Mouse (Mus musculus): ENCODE data around the gene Ip6k1.

Ip6k1 gene

DNA sequence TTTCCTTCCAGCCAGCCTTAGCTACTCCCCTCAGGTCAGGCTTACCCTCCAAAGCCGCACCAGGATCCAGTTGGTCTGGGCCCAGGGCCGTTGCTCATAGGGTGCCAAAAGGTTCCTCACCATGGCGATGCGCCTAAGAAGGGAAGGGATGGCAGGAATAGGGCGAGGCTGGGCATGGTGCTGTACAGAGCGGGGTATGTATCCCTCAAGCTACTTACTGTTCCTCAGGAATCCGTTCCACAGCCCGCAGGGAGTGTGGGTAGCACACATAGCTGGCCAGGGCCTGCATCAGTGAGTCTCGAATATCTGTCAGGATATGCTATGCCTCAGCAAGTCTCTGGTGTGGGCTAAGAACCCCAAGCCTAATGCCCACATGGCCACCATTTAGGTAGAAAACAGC is 56.0 kb downstream of the Ip6k1 start:
- DNase-seq (ENCODE audit: low spot score), result no peak

DNA sequence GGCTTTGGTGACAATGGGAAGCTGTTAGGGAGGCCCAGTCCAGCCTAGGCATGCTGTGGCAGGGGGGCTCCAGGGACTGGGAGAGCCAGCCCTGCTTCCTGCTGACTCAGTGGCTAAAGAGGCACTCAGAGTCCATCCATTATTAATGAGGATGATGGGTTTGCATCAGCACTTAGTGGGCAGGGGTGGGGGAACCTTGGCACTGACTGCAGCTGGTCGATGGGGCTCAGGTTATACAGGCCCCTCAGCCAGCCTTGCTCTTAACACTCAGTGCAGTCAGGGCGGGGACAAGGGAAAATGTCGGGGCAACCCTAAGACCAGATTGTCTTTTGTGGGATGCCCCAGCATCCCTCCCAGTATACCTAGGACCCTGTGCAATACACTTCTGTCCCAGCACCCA is 59.8 kb downstream of the Ip6k1 start:
- DNase-seq (ENCODE audit: low spot score), result no peak

DNA sequence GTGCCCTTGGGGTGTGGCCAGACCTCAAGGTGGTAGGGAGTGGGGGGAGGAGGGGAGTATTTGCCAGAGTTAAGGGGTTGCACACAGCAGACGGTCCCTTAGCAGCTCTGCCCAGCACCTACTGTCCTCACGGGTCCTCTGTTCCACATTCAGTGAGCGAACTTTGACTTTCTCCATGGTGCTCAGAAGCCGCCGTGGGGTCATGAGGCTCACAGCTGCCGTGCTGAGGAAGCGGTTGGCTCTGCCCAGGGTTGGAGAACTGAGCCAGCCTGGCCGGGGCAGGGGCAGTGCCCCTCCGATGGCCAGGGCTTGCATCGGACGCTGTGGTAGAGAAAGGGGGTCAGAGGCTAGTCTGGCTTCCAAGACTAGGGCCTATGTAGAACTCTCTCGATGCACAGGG is 61.1 kb downstream of the Ip6k1 start:
- DNase-seq (ENCODE audit: low spot score), result no peak

DNA sequence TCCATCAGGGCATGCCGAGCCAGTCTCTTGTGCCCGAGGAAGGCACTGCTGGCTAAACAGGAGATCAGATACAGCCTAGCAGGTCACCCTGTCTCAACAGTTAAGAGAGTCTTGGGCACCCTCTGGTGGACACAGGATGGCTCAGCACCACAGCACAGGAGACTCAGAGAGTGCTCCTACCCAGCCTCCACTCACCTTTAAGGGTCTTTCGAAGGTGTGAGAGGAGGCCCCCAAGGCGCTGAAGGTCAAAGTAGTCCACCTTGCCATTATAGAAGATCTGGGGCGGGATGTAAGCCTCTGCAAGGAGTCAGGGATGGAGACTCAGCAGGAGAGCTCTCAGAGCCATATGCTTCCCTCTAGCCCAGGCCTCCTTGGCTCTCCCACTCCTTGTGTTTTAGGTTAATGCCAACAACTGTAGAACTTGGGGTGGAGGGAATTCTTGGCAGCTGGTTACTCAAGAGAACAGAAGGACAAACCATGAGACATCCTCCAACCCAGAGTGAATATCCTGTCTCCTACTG is 63.2 kb downstream of the Ip6k1 start:
- peak; percentile 81 for DNase-seq (ENCODE audit: low spot score)

DNA sequence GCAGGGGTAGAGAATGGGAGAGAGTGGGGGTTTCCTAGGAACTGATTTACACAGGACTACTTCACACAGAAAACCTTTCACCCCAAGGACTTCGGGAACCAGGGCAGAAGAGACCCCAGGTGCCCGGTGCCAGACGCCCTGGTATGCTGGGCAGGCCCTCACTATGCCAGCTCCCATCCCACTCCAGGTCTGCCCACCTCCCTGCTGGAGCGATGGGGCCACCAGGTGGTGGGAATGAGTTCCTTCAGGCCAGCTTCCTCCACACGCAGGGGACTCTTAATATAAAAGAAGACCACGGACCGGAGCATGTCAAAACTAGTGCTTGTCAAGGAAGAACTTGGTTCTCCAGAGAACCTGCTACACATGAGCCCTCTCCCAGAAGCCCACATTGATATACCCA is 64.9 kb downstream of the Ip6k1 start:
- no peak for DNase-seq (ENCODE audit: low spot score)

DNA sequence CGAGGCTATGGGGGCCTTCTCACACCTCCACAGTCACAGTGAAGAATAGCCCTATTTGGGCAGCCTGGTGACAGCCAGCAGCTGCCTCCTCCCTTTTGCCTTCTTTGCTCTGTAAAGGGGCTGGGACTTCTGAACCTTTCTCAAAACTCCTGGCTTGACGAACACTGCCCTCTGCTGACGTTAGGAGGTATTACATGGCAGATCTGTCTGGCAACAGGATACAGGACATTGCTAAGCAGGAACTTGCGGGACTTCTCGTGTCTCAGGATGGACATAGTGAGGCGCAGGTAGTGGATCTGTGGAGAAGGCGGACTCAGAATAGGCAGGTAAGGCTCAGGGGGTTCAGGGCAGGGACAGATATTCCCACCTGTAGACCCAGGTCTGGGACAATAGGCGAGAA is 65.6 kb downstream of the Ip6k1 start:
- DNase-seq (ENCODE audit: low spot score), result peak; percentile 91

DNA sequence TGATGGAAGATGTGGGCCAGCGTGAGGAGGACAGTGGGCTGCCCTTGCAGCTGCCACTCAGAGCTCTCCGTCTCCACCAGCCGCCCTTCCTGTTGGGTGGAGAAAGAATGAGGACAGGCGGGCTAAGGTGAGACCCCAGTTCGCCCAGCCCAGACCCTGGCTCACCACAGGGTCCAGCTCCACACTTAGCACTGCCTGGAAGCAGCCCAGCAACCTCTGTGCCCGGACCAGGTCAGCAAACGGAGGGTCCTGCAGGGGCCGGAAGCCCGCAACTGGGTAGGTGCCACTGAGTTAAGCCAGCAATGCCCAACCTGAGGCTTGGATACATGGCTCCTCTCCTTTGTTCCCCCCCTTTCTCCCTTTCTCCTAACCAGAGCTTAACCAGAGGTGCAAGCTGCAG is 66.7 kb downstream of the Ip6k1 start:
- no peak for DNase-seq (ENCODE audit: low spot score)

DNA sequence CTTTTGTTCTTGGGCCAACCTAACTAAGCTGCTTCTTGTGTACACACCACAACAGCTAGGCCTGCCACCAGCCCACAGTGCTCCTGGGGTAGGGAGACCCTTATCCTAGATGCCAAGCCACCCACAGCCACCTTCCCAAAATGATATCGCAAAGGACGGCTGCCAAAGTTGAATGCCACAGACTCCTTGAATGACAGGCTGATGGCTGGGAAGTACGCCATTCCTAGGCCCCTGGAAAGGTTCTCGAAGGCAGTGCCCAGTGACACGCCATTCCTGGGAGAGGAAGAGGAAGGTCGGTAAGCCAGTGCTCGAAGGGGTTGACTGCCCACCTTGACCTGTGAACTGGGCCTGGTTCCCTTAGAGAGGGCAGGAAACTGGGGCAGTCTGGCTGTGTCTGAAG is 67.2 kb downstream of the Ip6k1 start:
- no peak for DNase-seq (ENCODE audit: low spot score)

DNA sequence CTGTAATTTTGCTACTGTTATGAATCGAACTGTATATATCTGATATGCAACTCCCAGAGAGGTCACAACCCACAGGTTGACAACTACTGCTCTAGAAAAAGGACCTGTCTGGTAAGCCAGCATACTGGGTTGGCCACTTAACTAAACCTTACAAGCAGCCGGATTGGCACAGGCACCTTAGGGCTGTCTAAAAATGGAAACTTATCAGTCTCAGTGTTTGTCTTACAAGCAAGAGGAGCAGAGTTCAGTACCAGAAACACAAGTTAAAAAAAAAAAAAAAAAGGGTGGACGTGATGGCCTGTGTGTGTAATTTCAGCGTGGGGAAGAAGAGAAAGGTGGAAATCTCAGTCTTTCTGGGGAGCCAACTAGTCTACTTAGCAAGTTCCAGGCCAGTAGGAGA is 69.5 kb downstream of the Ip6k1 start:
- DNase-seq (ENCODE audit: low spot score), result no peak

DNA sequence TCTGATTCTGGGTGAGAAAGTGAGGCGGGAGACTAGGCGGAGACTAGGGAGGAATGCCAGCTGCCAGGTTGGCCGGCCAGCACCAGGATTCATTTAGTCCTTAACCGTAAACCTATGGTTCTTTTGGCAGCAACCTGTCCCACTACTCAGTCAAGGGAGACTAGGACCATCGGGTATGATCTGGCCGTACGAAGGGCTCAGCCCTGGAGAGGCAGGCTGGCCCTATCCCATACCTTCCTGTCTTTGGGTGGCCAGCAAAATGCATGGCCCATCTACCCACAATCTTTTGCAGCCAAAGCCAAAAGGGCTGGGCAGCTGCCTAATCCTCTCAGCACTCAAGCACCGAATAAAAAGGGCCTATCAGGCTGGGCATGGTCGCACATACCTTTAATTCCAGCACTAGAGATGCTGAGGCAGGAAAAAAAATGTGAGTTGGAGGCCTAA is 70.2 kb downstream of the Ip6k1 start:
- DNase-seq (ENCODE audit: low spot score), result no peak

DNA sequence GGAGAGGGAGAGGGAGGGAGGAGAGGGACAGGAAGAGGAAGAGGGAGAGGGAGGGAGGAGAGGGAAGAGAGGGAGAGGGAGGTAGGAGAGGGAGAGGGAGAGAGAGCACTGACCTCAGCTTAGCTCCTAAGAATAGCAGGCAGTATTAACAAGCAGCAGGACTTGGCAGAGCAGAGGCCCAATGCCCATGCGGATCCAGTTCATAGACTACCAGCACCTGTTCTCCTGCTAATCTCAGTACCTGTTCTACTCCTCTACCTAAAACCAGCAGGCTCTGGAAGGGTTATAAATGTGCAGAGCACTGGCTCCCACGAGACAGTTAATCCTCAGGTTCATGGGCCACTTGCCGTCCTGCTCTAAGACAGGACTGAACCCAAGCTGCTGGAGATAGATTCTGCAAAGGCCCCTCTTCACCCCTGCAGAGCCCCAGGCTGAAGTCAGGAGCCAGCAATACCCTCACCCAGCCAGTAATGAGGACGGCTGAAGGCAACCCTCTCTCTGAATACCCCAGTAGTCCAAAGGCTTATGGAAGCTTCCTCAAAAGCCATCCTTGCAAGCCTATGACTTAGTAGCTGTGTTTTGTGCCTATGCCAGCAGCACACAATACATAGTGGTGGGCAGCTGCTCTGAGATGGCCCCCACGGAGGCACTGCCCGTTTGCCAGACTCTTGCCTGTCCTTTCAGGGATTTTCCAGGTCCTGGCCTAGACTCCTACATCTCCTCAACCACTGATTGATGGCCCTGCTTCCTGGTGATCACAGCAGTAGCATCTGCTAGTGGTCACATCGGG is 71.0 kb downstream of the Ip6k1 start:
- DNase-seq (ENCODE audit: low spot score), result no peak

DNA sequence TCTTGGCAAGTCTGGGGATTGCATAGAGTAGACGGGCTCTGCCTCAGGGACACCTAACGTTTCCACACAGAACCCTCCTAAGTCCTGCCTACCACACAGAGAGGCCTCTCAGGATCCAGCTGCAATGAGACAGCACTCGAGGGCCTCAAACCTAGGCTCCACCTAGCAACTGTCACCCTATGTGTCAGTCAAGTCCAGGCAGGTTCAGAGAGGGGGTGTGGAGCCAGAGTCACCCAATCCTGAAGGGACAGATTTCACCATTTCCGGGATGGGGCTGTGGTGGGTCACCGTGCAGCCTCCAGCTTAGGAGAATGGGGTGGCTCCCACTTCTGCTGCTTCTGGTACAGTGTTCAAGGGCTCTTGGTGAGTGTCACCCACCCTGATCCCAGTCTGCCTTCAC is 77.9 kb downstream of the Ip6k1 start, which contains the start of gene Mst1:
TSS of gene Mst1 (plus strand) at position 269 of the 400 bp plus-strand sequence.
- DNase-seq (ENCODE audit: low spot score), result peak; percentile 19

DNA sequence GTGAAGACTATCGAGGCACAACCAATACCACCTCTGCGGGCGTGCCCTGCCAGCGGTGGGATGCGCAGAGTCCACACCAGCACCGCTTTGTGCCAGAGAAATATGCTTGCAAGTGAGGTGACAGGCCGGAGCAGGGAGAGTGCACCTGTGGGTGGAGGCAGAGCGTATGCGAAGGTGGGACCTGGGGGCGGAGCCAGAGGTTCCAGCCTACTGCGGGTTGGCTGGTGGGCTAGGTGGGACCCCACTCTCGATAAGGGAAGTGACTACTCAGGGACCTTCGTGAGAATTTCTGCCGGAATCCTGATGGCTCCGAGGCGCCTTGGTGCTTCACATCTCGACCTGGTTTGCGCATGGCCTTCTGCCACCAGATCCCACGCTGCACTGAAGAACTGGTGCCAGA is 80.2 kb downstream of the Ip6k1 start:
- DNase-seq (ENCODE audit: low spot score), result no peak

DNA sequence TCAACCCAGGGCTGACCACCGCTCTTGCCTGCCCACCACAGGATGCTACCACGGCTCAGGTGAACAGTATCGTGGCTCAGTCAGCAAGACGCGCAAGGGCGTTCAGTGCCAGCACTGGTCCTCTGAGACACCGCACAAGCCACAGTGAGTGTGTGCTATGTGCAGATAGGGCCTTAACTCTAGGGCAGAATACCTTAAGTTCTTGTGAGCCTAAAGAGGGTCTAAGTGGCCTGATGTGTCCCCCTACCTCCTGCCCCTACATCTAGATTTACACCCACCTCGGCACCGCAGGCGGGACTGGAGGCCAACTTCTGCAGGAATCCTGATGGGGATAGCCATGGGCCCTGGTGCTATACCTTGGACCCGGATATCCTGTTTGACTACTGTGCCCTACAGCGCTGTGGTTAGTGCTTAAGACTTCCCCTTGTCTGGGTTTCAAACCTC is 80.7 kb downstream of the Ip6k1 start, which contains the start of gene Rnf123:
TSS of gene Rnf123 (minus strand) at position 359 of the 444 bp plus-strand sequence.
- DNase-seq (ENCODE audit: low spot score), result no peak

DNA sequence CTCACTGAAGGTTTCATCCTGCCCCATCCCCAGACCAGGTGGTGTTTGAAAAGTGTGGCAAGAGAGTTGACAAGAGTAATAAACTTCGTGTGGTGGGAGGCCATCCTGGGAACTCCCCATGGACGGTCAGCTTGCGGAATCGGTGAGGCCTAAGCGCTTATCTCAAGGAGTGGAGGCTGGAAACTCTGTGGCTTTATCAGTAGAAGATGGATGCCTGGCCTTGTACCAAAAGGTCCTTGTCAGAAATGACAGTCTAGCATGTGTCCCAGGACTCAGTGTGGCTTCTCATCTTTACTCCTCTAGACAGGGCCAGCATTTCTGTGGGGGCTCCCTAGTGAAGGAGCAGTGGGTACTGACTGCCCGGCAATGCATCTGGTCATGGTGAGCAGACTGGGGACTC is 81.3 kb downstream of the Ip6k1 start:
- DNase-seq (ENCODE audit: low spot score), result no peak

DNA sequence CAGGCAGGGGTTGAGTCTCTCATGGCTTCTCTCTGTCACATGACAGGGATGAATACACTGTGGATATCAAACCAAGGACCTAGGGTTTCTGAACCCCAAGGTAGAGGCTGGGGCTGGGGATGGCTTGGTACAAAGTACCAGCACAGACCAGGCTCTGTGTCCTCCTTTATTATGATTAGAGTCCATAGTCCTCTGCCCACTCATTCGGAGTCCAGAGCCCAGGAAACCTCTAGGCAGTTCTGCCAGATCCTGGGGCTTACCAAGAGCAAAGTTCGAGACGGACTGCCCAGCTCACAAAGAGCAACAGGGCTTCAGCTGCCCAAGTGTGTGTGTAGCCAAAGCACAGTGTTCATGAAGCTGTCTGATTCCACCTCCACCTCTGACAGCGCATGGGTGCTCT is 83.0 kb downstream of the Ip6k1 start:
- no peak for DNase-seq (ENCODE audit: low spot score)

DNA sequence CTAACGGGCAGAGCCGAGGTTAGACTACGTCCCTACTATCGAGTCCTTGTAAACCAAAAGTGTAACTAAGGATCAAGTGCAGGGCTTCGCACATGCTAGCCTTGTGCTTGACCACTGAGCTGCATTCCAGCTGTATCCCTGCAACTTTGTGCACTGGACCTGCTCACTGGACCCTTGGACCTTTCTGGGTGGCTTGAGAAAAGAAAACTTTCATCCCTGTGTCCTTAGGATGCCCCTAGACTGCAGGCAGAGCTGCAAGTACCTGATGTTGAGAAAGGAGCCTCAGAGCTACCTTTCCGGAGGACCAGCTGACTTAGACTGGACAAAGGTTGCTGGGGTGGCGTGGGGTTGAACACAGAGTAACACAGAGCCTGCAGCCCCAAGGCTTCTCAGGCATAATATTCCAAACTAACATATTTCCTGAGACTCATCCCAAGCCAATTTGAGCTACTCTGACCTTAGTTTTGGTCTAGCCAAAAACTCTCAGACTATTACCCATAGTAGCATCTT is 88.4 kb downstream of the Ip6k1 start:
- no peak for DNase-seq (ENCODE audit: low spot score)

DNA sequence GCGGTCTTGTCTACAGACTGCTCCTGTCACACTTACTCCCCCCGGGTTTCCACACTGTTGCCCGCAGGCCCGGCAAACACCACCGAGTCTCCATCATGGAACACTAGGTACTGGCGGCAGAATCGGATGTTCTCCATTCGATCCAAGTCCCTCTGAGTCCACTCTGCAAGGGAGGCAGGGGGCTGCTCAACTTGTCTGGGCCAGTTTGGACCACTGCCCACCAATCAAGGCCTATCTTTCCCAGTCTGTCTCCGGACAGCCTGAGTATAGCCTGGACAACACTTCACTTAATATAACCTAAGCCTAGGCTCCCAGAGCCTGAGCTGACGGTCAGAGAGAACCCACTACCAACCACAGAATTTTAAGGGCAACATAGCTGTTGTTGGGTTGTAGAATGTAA is 91.3 kb downstream of the Ip6k1 start:
- no peak for DNase-seq (ENCODE audit: low spot score)

DNA sequence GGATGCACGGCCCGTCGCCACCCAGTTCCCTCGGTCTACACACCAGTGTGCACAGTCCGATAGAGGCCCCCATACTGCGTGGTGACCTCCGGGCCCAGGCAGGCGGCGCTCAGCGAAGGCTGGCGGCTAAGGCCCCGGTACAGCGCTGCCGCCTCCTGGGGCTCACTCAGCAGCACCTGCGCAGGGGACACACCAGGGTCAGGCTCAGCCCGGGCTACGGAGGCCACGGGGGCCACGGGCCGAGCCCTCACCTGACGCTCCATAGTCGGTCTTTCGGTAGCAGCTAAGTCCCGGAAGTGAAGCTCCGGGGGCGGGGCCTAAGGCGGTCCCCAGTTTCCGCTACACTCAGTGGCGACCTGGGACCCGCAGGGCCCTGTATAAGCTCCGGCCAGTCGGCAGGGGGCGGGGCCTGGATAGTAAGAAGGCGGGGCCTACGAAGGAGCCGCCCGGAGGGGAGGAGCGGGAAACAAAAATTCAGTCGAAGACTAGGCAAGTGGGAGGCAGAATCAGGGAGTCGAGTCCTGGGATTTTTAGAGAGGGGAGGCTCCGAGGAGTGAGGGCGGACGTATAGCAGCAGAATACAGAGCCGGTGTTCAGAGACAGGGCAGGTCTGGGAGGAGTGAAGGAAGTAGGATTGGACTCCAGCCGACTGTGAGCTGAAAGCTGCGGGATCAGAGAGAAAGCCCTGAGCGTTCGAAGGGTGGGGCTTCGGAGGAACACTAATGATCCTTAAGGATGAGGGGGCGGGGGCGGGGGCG is 92.1 kb downstream of the Ip6k1 start, which contains the start of gene Apeh:
TSS of gene Apeh (minus strand) at position 423 of the 758 bp plus-strand sequence.
- peak; percentile 94 for DNase-seq (ENCODE audit: low spot score)

DNA sequence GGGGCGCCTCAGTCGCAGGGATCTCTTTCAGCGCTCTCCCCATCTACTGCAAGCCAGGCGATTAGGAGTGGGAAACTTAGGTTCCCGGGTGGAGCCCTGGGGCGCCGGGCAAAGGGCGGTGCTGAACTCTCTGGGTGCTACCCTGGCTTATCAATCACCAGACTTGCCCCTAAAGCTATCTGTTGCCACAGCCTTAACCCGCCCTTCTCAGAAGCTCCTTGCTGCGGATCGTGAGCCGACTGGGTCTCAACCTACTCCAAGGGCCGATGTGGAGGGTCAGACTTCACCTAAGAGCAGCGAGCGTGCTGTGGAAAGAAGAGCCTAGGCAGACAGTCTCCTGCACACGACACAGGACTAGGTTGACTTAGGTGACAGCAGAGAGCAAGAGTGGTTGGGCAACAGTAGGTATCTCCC is 92.7 kb downstream of the Ip6k1 start:
- DNase-seq (ENCODE audit: low spot score), result peak; percentile 47

DNA sequence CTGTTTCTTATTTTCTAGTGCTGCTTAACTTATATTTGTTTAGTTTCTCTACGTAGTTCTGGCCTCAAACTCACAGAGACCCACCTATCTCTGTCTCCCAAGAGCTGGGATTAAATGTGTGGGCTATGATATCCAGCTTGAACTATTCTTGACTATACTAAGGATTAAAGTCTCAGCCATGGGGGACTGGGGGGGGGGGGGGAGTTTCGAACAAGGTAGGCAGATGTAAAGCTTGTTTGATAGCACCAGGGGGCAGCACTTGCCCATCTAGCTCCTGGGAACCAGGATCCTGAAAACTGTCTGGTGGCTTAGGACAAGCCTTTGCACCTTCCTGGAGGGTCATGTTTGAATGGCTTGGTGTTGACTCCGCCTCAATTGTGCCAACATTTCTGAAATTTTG is 93.2 kb downstream of the Ip6k1 start:
- peak; percentile 87 for DNase-seq (ENCODE audit: low spot score)

DNA sequence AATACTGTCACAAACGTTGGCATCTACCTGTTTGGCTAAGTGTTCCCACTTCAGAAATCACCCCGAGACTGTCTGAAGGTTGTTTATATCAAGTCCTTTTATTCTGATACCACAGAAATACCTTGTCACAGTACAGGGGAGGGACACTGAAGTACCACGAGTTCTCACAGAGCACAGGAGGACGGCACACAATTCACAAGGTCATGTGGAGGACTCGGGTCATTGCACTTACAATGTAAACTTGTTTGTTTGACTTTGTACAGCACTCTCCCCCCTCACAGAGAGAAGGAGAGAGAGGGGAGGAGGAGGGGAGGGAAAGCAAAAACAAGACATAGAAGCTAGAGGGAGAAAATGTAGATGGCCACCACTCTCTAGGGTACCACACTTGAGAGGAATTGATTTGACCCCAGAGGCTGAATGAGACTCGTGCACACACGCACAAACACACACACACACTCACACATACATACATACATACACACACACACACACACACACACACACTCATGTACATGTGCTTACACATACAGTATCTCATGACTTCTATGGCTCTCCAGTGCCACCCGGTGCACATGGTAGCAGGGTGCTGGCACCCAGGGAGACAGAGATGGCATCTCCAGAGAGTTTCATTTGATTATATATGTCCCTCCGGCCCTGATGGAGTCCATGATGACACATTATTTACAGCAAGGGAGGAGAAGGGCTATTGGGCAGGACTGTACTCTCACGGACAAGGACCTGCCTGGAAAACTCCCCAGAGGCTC is 93.8 kb downstream of the Ip6k1 start:
- DNase-seq (ENCODE audit: low spot score), result no peak

Measured in embryo, embryonic 10 days (tissue).